Mouse (Mus musculus) heart, postnatal 0 days (tissue): ENCODE data around the gene Sh3bp4.
A peak's percentile ranks its signal among the peaks of the same experiment; 100 is the strongest.

Experiments
- CTCF ChIP-seq: IDR thresholded peaks from 2 replicates; pipeline ENCODE4 v1.5.1; 2016; ENCODE audit warnings: antibody characterized with exemption, control low read depth, low read depth
- EP300 ChIP-seq: IDR thresholded peaks from 2 replicates; pipeline ENCODE4 v1.6.1; 2016; ENCODE audit warnings: antibody characterized with exemption, low read depth

DNA sequence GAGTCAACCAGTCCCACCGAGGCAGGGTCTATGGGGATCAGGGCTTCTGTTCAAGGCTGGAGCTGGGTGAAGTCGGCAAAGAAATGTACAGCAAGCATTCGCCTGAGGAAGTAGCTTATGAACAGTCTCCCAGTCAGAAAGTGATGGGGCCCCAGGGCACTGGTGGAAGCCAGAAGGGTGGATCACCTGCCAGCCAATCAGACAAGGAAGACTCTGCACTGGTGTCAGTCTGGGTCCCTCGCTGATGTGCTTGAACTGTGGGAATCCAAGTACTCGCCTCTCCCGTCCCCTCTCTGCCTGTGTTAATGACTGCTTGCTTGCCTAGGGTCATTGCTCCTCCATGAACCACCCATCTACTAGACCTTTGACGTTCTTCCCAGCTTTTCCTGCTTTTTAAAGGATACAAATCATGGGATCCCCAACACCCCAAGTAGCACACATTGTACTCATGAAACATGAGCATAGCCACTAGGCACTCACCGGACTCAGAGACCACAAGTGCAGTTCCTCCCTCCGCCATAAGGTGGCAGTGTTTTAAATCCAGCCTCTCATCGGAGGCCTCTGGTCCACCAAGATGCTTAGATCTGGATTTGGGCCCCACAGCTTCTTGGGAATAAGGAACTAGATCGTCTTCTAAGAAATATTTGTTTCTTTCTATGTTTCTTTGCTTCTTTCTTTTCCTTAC lies 122.5 kb downstream of the Sh3bp4 start:
- TF ChIP-seq EP300 = no peak
- TF ChIP-seq CTCF = peak; percentile 74
